32 mouse cellular contexts compared by ENCODE assay signal in genomic region chr16:4736262-4736661, GRCm38 (mm10). TPM values are rescaled to one million over a fixed set of nuclear protein-coding genes. Genes with fewer than 3 reads are reported as not detected.
A peak's percentile ranks its signal among the peaks of the same experiment; 100 is the strongest.
DNase-seq lines count a peak whose midpoint lies in the region; ATAC-seq and TF ChIP-seq lines count a peak whose summit lies in the region.
"Had no signal": no experiment of that assay in that cellular context is flagged by ENCODE, and none has a peak within 500 bp of the region (broad histone marks: within the 10 kb centered on the region; RNA-seq: fewer than 3 reads in every experiment).

No protein-coding gene starts in this region.

- H3K9me3 ChIP-seq in embryonic facial prominence, embryonic 14.5 days (ENCODE audit: control insufficient read depth, low read length) = no peaks in the 10 kb centered on the region
- H3K9me3 ChIP-seq in embryonic facial prominence, embryonic 10.5 days = no peaks in the 10 kb centered on the region
- no peaks in the 10 kb centered on the region for H3K9me3 ChIP-seq in kidney, postnatal 0 days (replicated peaks; ENCODE audit: low read length)
- H3K9me3 ChIP-seq: embryonic facial prominence, embryonic 13.5 days; forebrain, embryonic 12.5 days; G1E; hindbrain, embryonic 15.5 days; midbrain, embryonic 10.5 days; midbrain, embryonic 15.5 days had no signal

- intact Hi-C loops in left cerebral cortex, postnatal 10 days (cut with DNase I) = no loop called here

- 71% methylated on average over 2 of the region's 2 CpGs for WGBS in embryonic facial prominence, embryonic 14.5 days
- 85% methylated on average over 2 of the region's 2 CpGs for WGBS in embryonic facial prominence, embryonic 10.5 days
- 62% methylated on average over 2 of the region's 2 CpGs for WGBS in kidney, postnatal 0 days

- H3K36me3 ChIP-seq in embryonic facial prominence, embryonic 14.5 days (ENCODE audit: control insufficient read depth, insufficient read depth, low read length) = 0 out of 2 replicates have a peak, but pooled peaks cover 6% of the 10 kb centered on the region
- peaks cover 24% of the 10 kb centered on the region; the same call in 1 of the 2 replicates for H3K36me3 ChIP-seq in embryonic facial prominence, embryonic 10.5 days (replicated peaks)
- H3K36me3 ChIP-seq in kidney, postnatal 0 days (ENCODE audit: insufficient read depth, low read length) = no peaks in the 10 kb centered on the region
- H3K36me3 ChIP-seq: embryonic facial prominence, embryonic 13.5 days; forebrain, embryonic 12.5 days; hindbrain, embryonic 15.5 days; midbrain, embryonic 15.5 days had no signal

- peak; percentile 19 for DNase-seq in embryonic facial prominence, embryonic 14.5 days (ENCODE audit: low spot score)
- no peak for DNase-seq in embryonic facial prominence, embryonic 10.5 days (ENCODE audit: low spot score)
- no peak for DNase-seq in kidney, postnatal 0 days (ENCODE audit: low spot score)
- DNase-seq in kidney, postnatal 10 days = no peak
- DNase-seq in left cerebral cortex, postnatal 10 days (ENCODE audit: extremely low spot score in 1 of 2, low spot score in 2 of 2) = no peak
- no peak for DNase-seq in embryo, embryonic 11 days
- DNase-seq: adrenal gland, postnatal 25 days; cerebellum, adult 2 months; cerebellum, postnatal 25 days; forebrain, postnatal 0 days; gastrocnemius, postnatal 10 days; kidney, adult 9 months; layer of hippocampus, postnatal 36 days; liver; lung, adult 2 months; lung, postnatal 10 days; right cerebral cortex, adult 18-20 months; spleen, adult 18-20 months; thymus, adult 18-20 months; thymus, postnatal 25 days had no signal

- no peak overlapping the region for H3K27ac ChIP-seq in embryonic facial prominence, embryonic 14.5 days (replicated peaks; ENCODE audit: low read depth, low read length)
- H3K27ac ChIP-seq in embryonic facial prominence, embryonic 10.5 days (replicated peaks) = no peak overlapping the region
- peak overlapping the region; percentile 10; the same call in 1 of the 2 replicates for H3K27ac ChIP-seq in kidney, postnatal 0 days
- H3K27ac ChIP-seq: embryonic facial prominence, embryonic 13.5 days; forebrain, embryonic 12.5 days; hindbrain, embryonic 10.5 days; hindbrain, embryonic 15.5 days; liver, embryonic 14.5 days; midbrain, embryonic 10.5 days; midbrain, embryonic 15.5 days had no signal

- no peak overlapping the region for H3K9ac ChIP-seq in embryonic facial prominence, embryonic 14.5 days (ENCODE audit: low read depth, low read length)
- no peak overlapping the region for H3K9ac ChIP-seq in kidney, postnatal 0 days (ENCODE audit: low read depth, low read length)
- H3K9ac ChIP-seq: embryonic facial prominence, embryonic 13.5 days; forebrain, embryonic 12.5 days; forebrain, postnatal 0 days; hindbrain, embryonic 15.5 days; liver, embryonic 14.5 days; midbrain, embryonic 15.5 days had no signal

- H3K4me1 ChIP-seq in embryonic facial prominence, embryonic 14.5 days (ENCODE audit: control insufficient read depth, insufficient read depth, low read length) = no peaks in the 10 kb centered on the region
- no peaks in the 10 kb centered on the region for H3K4me1 ChIP-seq in embryonic facial prominence, embryonic 10.5 days
- H3K4me1 ChIP-seq in kidney, postnatal 0 days (replicated peaks; ENCODE audit: insufficient read depth, low read length) = peaks cover 9% of the 10 kb centered on the region; the same call in 1 of the 2 replicates
- H3K4me1 ChIP-seq: embryonic facial prominence, embryonic 13.5 days; forebrain, embryonic 12.5 days; hindbrain, embryonic 10.5 days; midbrain, embryonic 10.5 days; midbrain, embryonic 15.5 days had no signal

- ATAC-seq in embryonic facial prominence, embryonic 14.5 days (ENCODE audit: low read depth) = no peak
- no peak for ATAC-seq in kidney, postnatal 0 days (replicated peaks; ENCODE audit: low FRiP score, low read depth)
- ATAC-seq in activated CD4-positive, CD25-positive, alpha-beta regulatory T cell, adult 4 months = peak; percentile 79
- peak; percentile 88 for ATAC-seq in inflammation-experienced regulatory T-cells, adult 6 months
- ATAC-seq: forebrain, postnatal 0 days; intestine, embryonic 16.5 days; midbrain, embryonic 15.5 days had no signal

- H3K27me3 ChIP-seq in embryonic facial prominence, embryonic 14.5 days (replicated peaks; ENCODE audit: control insufficient read depth, insufficient read depth, low read length) = no peaks in the 10 kb centered on the region
- no peaks in the 10 kb centered on the region for H3K27me3 ChIP-seq in embryonic facial prominence, embryonic 10.5 days (replicated peaks; ENCODE audit: low read depth, poor library complexity, severe bottlenecking)
- H3K27me3 ChIP-seq in kidney, postnatal 0 days (ENCODE audit: insufficient read depth, low read length) = no peaks in the 10 kb centered on the region
- H3K27me3 ChIP-seq: embryonic facial prominence, embryonic 13.5 days; forebrain, embryonic 12.5 days; hindbrain, embryonic 15.5 days; midbrain, embryonic 15.5 days had no signal

- no peak overlapping the region for H3K4me3 ChIP-seq in embryonic facial prominence, embryonic 14.5 days (ENCODE audit: low read depth, low read length)
- no peak overlapping the region for H3K4me3 ChIP-seq in embryonic facial prominence, embryonic 10.5 days
- H3K4me3 ChIP-seq in kidney, postnatal 0 days (replicated peaks; ENCODE audit: low read depth, low read length) = no peak overlapping the region
- H3K4me3 ChIP-seq: embryonic facial prominence, embryonic 13.5 days; forebrain, embryonic 12.5 days; hindbrain, embryonic 10.5 days; hindbrain, embryonic 15.5 days; midbrain, embryonic 10.5 days; midbrain, embryonic 15.5 days had no signal

- H3K4me2 ChIP-seq in embryonic facial prominence, embryonic 14.5 days (ENCODE audit: low read depth, low read length) = no peak overlapping the region
- H3K4me2 ChIP-seq in kidney, postnatal 0 days (ENCODE audit: low read length) = no peak overlapping the region
- H3K4me2 ChIP-seq: embryonic facial prominence, embryonic 13.5 days; forebrain, embryonic 12.5 days; heart, embryonic 11.5 days; hindbrain, embryonic 15.5 days; midbrain, embryonic 15.5 days had no signal

- no peak for TF ChIP-seq CTCF in kidney, postnatal 0 days (IDR thresholded peaks at IDR 0.05; ENCODE audit: low read depth)

RNA-seq across cellular contexts. Expression of gene Hmox2, which starts 10.1 kb away (rescaled TPM):
- polyA plus RNA-seq in embryonic facial prominence, embryonic 14.5 days (2014; fragmentation: Nextera tagmentation; extraction: Ambion mirVana) = 97.6 and 107 TPM in 2 replicates
- polyA plus RNA-seq in embryonic facial prominence, embryonic 10.5 days (2016; fragmentation: Nextera tagmentation; extraction: Ambion mirVana) = 84.6 and 91.9 TPM in 2 replicates
- 102 and 107 TPM in 2 replicates for polyA plus RNA-seq in kidney, postnatal 0 days (2015; fragmentation: Nextera tagmentation; extraction: Ambion mirVana)
- 100 to 1,000 TPM; 121 to 122 TPM for polyA plus RNA-seq in activated CD4-positive, CD25-positive, alpha-beta regulatory T cell, adult 4 months (2017; shearing (Covaris generic))
- 100 to 1,000 TPM in 2 of 3 experiments, 10 to 100 TPM in 1; 97.9 to 114 (median 103) TPM for polyA plus RNA-seq in inflammation-experienced regulatory T-cells, adult 6 months (2017; shearing (Covaris generic))
- total RNA-seq in left cerebral cortex, postnatal 10 days (2021) = 10 to 100 TPM; 75.4 to 83.2 TPM

RNA-seq across cellular contexts. Expression of gene Nmral1, which starts 17.1 kb away (rescaled TPM):
- 46.3 and 56.8 TPM in 2 replicates for polyA plus RNA-seq in embryonic facial prominence, embryonic 14.5 days (2014; fragmentation: Nextera tagmentation; extraction: Ambion mirVana)
- polyA plus RNA-seq in embryonic facial prominence, embryonic 10.5 days (2016; fragmentation: Nextera tagmentation; extraction: Ambion mirVana) = 218 and 228 TPM in 2 replicates
- polyA plus RNA-seq in kidney, postnatal 0 days (2015; fragmentation: Nextera tagmentation; extraction: Ambion mirVana) = 47.9 and 56.2 TPM in 2 replicates
- 10 to 100 TPM; 17.9 to 18.3 TPM for polyA plus RNA-seq in activated CD4-positive, CD25-positive, alpha-beta regulatory T cell, adult 4 months (2017; shearing (Covaris generic))
- 10 to 100 TPM; 10.0 to 36.5 (median 16.6) TPM for polyA plus RNA-seq in inflammation-experienced regulatory T-cells, adult 6 months (2017; shearing (Covaris generic))
- total RNA-seq in left cerebral cortex, postnatal 10 days (2021) = 10 to 100 TPM; 12.6 to 13.0 TPM

RNA-seq across cellular contexts. Expression of gene Cdip1, which starts 53.8 kb away (rescaled TPM):
- 86.7 and 91.2 TPM in 2 replicates for polyA plus RNA-seq in embryonic facial prominence, embryonic 14.5 days (2014; fragmentation: Nextera tagmentation; extraction: Ambion mirVana)
- polyA plus RNA-seq in embryonic facial prominence, embryonic 10.5 days (2016; fragmentation: Nextera tagmentation; extraction: Ambion mirVana) = 112 and 116 TPM in 2 replicates
- polyA plus RNA-seq in kidney, postnatal 0 days (2015; fragmentation: Nextera tagmentation; extraction: Ambion mirVana) = 81.1 and 91.2 TPM in 2 replicates
- polyA plus RNA-seq in activated CD4-positive, CD25-positive, alpha-beta regulatory T cell, adult 4 months (2017; shearing (Covaris generic)) = 10 to 100 TPM; 27.3 to 27.6 TPM
- 10 to 100 TPM; 15.0 to 43.1 (median 36.6) TPM for polyA plus RNA-seq in inflammation-experienced regulatory T-cells, adult 6 months (2017; shearing (Covaris generic))
- total RNA-seq in left cerebral cortex, postnatal 10 days (2021) = 100 to 1,000 TPM; 128 to 130 TPM

RNA-seq across cellular contexts. Expression of gene Coro7, which starts 56.7 kb away (rescaled TPM):
- 11.5 and 16.1 TPM in 2 replicates for polyA plus RNA-seq in embryonic facial prominence, embryonic 14.5 days (2014; fragmentation: Nextera tagmentation; extraction: Ambion mirVana)
- 23.3 and 23.9 TPM in 2 replicates for polyA plus RNA-seq in embryonic facial prominence, embryonic 10.5 days (2016; fragmentation: Nextera tagmentation; extraction: Ambion mirVana)
- polyA plus RNA-seq in kidney, postnatal 0 days (2015; fragmentation: Nextera tagmentation; extraction: Ambion mirVana) = 13.1 and 16.8 TPM in 2 replicates
- 100 to 1,000 TPM in 1 of 2 experiments, 10 to 100 TPM in 1; 98.7 to 102 TPM for polyA plus RNA-seq in activated CD4-positive, CD25-positive, alpha-beta regulatory T cell, adult 4 months (2017; shearing (Covaris generic))
- polyA plus RNA-seq in inflammation-experienced regulatory T-cells, adult 6 months (2017; shearing (Covaris generic)) = 100 to 1,000 TPM in 2 of 3 experiments, 10 to 100 TPM in 1; 94.9 to 137 (median 111) TPM
- total RNA-seq in left cerebral cortex, postnatal 10 days (2021) = 100 to 1,000 TPM in 1 of 2 experiments, 10 to 100 TPM in 1; 84.6 to 108 TPM

Comparison
In these comparisons a context has a peak if more than half of its experiments do, and no peak if none do; other contexts are left out.
1. ATAC-seq: peak in activated CD4-positive, CD25-positive, alpha-beta regulatory T cell, adult 4 months (single experiment) and inflammation-experienced regulatory T-cells, adult 6 months (single experiment); none in embryonic facial prominence, embryonic 14.5 days (single experiment) and kidney, postnatal 0 days (single experiment).